8 mouse cellular contexts compared by ENCODE assay signal in genomic region chr4:117189382-117189855, GRCm38 (mm10). TPM values are rescaled to one million over a fixed set of nuclear protein-coding genes. Genes with fewer than 3 reads are reported as not detected.
DNase-seq lines count a peak whose midpoint lies in the region; ATAC-seq and TF ChIP-seq lines count a peak whose summit lies in the region.

No protein-coding gene starts in this region.

- H3K9me3 ChIP-seq in heart, embryonic 13.5 days, result no peaks in the 10 kb centered on the region
- 0 out of 2 replicates have a peak, but pooled peaks cover 3% of the 10 kb centered on the region for H3K9me3 ChIP-seq in liver, embryonic 12.5 days (replicated peaks)

- H3K27ac ChIP-seq in heart, embryonic 13.5 days (replicated peaks), result peak overlapping the region; percentile 84
- peak overlapping the region; percentile 82 for H3K27ac ChIP-seq in liver, embryonic 12.5 days

- DNase-seq in CD4-positive, CD25-positive, alpha-beta regulatory T cell, adult 2 months (ENCODE audit: low read depth, low spot score), result peak; percentile 94
- DNase-seq in brain, embryonic 14.5 days (ENCODE audit: low read depth), result peak; percentile 95
- DNase-seq in kidney, postnatal 10 days, result peak; percentile 94
- DNase-seq in naive thymus-derived CD4-positive, alpha-beta T cell, adult 2 months (ENCODE audit: low read depth), result peak; percentile 95
- DNase-seq in splenic B cell, adult 2 months (ENCODE audit: low read depth, low spot score), result peak; percentile 93

- H3K27me3 ChIP-seq in heart, embryonic 13.5 days (replicated peaks), result peaks cover 7% of the 10 kb centered on the region; the same call in 1 of the 2 replicates
- H3K27me3 ChIP-seq in liver, embryonic 12.5 days (replicated peaks), result peaks cover 5% of the 10 kb centered on the region
- H3K27me3 ChIP-seq in splenic B cell, adult 2 months (ENCODE audit: control insufficient read depth, insufficient read depth, low read length, poor library complexity, severe bottlenecking), result no peaks in the 10 kb centered on the region

- TF ChIP-seq POLR2A in brain, embryonic 14.5 days (IDR thresholded peaks at IDR 0.05; ENCODE audit: borderline replicate concordance, extremely low read depth, insufficient read depth, insufficient read length, poor library complexity, severe bottlenecking), result no peak

- H3K4me1 ChIP-seq in heart, embryonic 13.5 days, result peaks cover 11% of the 10 kb centered on the region
- peaks cover 18% of the 10 kb centered on the region for H3K4me1 ChIP-seq in liver, embryonic 12.5 days

- peak overlapping the region; percentile 66 for H3K4me2 ChIP-seq in heart, embryonic 13.5 days
- peak overlapping the region; percentile 65 for H3K4me2 ChIP-seq in liver, embryonic 12.5 days

- peak overlapping the region; percentile 81 for H3K9ac ChIP-seq in heart, embryonic 13.5 days
- peak overlapping the region; percentile 66 for H3K9ac ChIP-seq in liver, embryonic 12.5 days

- peak; percentile 84; the same call in 1 of the 2 replicates for TF ChIP-seq CTCF in brain, embryonic 14.5 days (IDR thresholded peaks at IDR 0.05; ENCODE audit: borderline replicate concordance, extremely low read depth, insufficient read depth, insufficient read length)

- H3K36me3 ChIP-seq in heart, embryonic 13.5 days, result no peaks in the 10 kb centered on the region
- H3K36me3 ChIP-seq in liver, embryonic 12.5 days, result no peaks in the 10 kb centered on the region
- H3K36me3 ChIP-seq in splenic B cell, adult 2 months (ENCODE audit: control insufficient read depth, insufficient read depth, low read length, poor library complexity, severe bottlenecking), result no peaks in the 10 kb centered on the region

- peak; percentile 90 for ATAC-seq in erythroblast, adult 5-6 weeks (replicated peaks; ENCODE audit: low FRiP score, poor library complexity, severe bottlenecking)
- ATAC-seq in heart, embryonic 13.5 days (ENCODE audit: extremely low read depth, insufficient number of reproducible peaks, low FRiP score, low TSS enrichment), result no peak
- ATAC-seq in liver, embryonic 12.5 days, result peak; percentile 62

- H3K4me3 ChIP-seq in heart, embryonic 13.5 days, result peak overlapping the region; percentile 46
- H3K4me3 ChIP-seq in liver, embryonic 12.5 days, result peak overlapping the region; percentile 50

- under 1% methylated on average over 16 of the region's 16 CpGs for WGBS in heart, embryonic 13.5 days
- WGBS in liver, embryonic 12.5 days (ENCODE audit: insufficient replicate concordance), result 2% methylated on average over 16 of the region's 16 CpGs

RNA-seq across cellular contexts. Expression of gene Kif2c, which starts 7.0 kb away (rescaled TPM):
- 14.5 and 23.7 TPM in 2 replicates for polyA plus RNA-seq in brain, embryonic 14.5 days (2012; rRNA removed)
- 11.5 and 16.7 TPM in 2 replicates for total RNA-seq in erythroblast, adult 5-6 weeks (2015; ENCODE audit: low replicate concordance)
- total RNA-seq in erythroblast, adult 5-6 weeks (2017; ENCODE audit: low replicate concordance), result 13.2 and 14.5 TPM in 2 replicates
- 42.0 and 44.2 TPM in 2 replicates for polyA plus RNA-seq in heart, embryonic 13.5 days (2015; fragmentation: Nextera tagmentation; extraction: Ambion mirVana)
- 45.7 and 47.7 TPM in 2 replicates for polyA plus RNA-seq in liver, embryonic 12.5 days (2016; fragmentation: Nextera tagmentation; extraction: Ambion mirVana)

RNA-seq across cellular contexts. Expression of gene Rps8, which starts 33.4 kb away (rescaled TPM):
- 838 and 897 TPM in 2 replicates for polyA plus RNA-seq in brain, embryonic 14.5 days (2012; rRNA removed)
- total RNA-seq in erythroblast, adult 5-6 weeks (2015; ENCODE audit: low replicate concordance), result 981 and 1,137 TPM in 2 replicates
- total RNA-seq in erythroblast, adult 5-6 weeks (2017; ENCODE audit: low replicate concordance), result 281 and 366 TPM in 2 replicates
- 616 and 654 TPM in 2 replicates for polyA plus RNA-seq in heart, embryonic 13.5 days (2015; fragmentation: Nextera tagmentation; extraction: Ambion mirVana)
- polyA plus RNA-seq in liver, embryonic 12.5 days (2016; fragmentation: Nextera tagmentation; extraction: Ambion mirVana), result 960 and 969 TPM in 2 replicates

RNA-seq across cellular contexts. Expression of gene Plk3, which starts 55.7 kb away (rescaled TPM):
- 18.5 and 19.6 TPM in 2 replicates for polyA plus RNA-seq in brain, embryonic 14.5 days (2012; rRNA removed)
- 0.42 TPM in 1 of 2 replicates, not detected in the other for total RNA-seq in erythroblast, adult 5-6 weeks (2015; ENCODE audit: low replicate concordance)
- total RNA-seq in erythroblast, adult 5-6 weeks (2017; ENCODE audit: low replicate concordance), result 1.7 TPM in 1 of 2 replicates, not detected in the other
- 2.1 TPM in 2 replicates for polyA plus RNA-seq in heart, embryonic 13.5 days (2015; fragmentation: Nextera tagmentation; extraction: Ambion mirVana)
- 2.2 and 2.8 TPM in 2 replicates for polyA plus RNA-seq in liver, embryonic 12.5 days (2016; fragmentation: Nextera tagmentation; extraction: Ambion mirVana)
